Mouse (Mus musculus): ENCODE measurements at regions not wholly inside any gene's neighbourhood (a gene's known extent, or its start where the extent isn't known, plus 50 kb on each side); places are given as distances from the start of the nearest gene placed in this dataset.

DNA sequence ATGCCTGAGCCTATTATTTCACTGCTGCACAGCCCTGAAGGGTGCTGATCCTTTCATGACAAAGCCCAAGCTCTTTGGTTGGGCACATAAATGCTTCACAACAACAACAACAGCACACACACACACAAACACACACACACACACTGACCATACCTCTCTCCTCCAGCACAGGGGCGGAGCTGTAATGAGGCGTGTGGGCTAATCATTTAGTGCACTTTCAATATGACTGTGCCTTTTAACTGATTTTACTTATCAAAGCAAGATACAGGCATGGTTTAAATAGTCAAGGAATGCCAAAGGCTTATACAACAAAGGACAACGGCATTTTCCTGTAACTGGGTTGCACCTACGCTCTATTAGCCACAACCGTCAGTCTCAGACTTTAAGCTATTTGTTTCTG, 61.1 kb upstream of the Foxn2 start:
- Histone ChIP-seq H3K4me1 (replicated peaks; ENCODE audit: control insufficient read depth, insufficient read depth, low read length) (no peaks in the 10 kb centered on the region), H3K9ac (ENCODE audit: low read length) (no peak overlapping the region), H3K27me3 (ENCODE audit: control insufficient read depth, insufficient read depth, low read depth, low read length) (no peaks in the 10 kb centered on the region), H3K9me3 (ENCODE audit: control insufficient read depth, low read length) (no peaks in the 10 kb centered on the region), H3K36me3 (ENCODE audit: control insufficient read depth, insufficient read depth, low read length) (no peaks in the 10 kb centered on the region), H3K27ac (ENCODE audit: low read length) (no peak overlapping the region), H3K4me3 (ENCODE audit: low read length) (no peak overlapping the region), H3K4me2 (ENCODE audit: low read depth, low read length) (no peak overlapping the region)
- WGBS, result 91% methylated on average over 5 of the region's 5 CpGs
- ATAC-seq (ENCODE audit: low read depth), result no peak

DNA sequence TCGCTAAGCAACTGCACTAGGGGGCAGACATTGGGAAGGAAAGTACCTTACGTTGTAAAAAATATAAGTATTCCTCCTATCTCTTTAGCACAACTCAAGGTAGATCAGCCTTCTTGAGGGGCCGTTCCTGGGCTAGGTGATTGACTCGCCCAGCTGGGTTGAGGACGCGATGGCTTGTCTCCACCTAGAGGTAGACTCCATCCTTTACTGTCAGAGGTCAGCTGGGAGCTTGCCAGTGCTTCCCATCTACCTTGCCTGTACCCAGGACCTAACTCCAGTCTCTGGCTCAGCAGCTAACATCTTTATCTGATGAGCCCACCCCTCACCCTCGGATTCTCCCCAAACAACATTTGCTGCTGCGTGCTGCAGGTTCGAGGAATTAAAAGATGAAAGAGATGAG, 59.4 kb upstream of the Foxn2 start:
- 42% methylated on average over 9 of the region's 9 CpGs for WGBS
- no peaks in the 10 kb centered on the region for H3K27me3 ChIP-seq (ENCODE audit: control insufficient read depth, insufficient read depth, low read depth, low read length)

DNA sequence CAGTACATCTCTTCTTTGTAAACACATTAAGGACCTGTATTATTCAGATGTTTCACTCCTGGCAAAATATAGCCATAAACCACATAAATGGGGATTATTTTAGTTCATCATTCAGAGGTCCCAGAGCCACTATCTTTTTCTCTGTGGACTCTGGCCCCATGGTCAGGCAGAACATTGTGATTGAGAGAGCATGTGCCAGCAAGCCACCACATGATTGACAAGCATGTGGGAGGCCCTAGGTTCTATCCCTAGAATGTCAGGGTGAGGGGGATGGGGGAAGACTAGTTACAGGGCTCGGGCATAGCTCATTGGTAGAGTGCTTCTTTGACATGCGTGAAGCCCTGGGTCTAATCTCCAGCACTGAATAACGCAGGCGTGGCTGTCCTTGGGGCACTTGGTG, 57.1 kb upstream of the Foxn2 start:
- Histone ChIP-seq H3K27me3 (ENCODE audit: control insufficient read depth, insufficient read depth, low read depth, low read length) (no peaks in the 10 kb centered on the region), H3K4me3 (ENCODE audit: low read length) (no peak overlapping the region), H3K9ac (ENCODE audit: low read length) (no peak overlapping the region), H3K9me3 (ENCODE audit: control insufficient read depth, low read length) (no peaks in the 10 kb centered on the region), H3K4me1 (replicated peaks; ENCODE audit: control insufficient read depth, insufficient read depth, low read length) (no peaks in the 10 kb centered on the region), H3K27ac (ENCODE audit: low read length) (no peak overlapping the region), H3K36me3 (ENCODE audit: control insufficient read depth, insufficient read depth, low read length) (no peaks in the 10 kb centered on the region), H3K4me2 (ENCODE audit: low read depth, low read length) (no peak overlapping the region)
- ATAC-seq (ENCODE audit: low read depth), result no peak
- WGBS, result 76% methylated on average over 4 of the region's 4 CpGs

More for the DNA sequence above, 59.4 kb upstream of the Foxn2 start:
- no peak for ATAC-seq (ENCODE audit: low read depth)
- Histone ChIP-seq H3K4me1 (replicated peaks; ENCODE audit: control insufficient read depth, insufficient read depth, low read length) (no peaks in the 10 kb centered on the region), H3K36me3 (ENCODE audit: control insufficient read depth, insufficient read depth, low read length) (no peaks in the 10 kb centered on the region), H3K4me3 (ENCODE audit: low read length) (no peak overlapping the region), H3K27ac (ENCODE audit: low read length) (no peak overlapping the region), H3K9me3 (ENCODE audit: control insufficient read depth, low read length) (no peaks in the 10 kb centered on the region), H3K4me2 (ENCODE audit: low read depth, low read length) (no peak overlapping the region), H3K9ac (ENCODE audit: low read length) (no peak overlapping the region)

DNA sequence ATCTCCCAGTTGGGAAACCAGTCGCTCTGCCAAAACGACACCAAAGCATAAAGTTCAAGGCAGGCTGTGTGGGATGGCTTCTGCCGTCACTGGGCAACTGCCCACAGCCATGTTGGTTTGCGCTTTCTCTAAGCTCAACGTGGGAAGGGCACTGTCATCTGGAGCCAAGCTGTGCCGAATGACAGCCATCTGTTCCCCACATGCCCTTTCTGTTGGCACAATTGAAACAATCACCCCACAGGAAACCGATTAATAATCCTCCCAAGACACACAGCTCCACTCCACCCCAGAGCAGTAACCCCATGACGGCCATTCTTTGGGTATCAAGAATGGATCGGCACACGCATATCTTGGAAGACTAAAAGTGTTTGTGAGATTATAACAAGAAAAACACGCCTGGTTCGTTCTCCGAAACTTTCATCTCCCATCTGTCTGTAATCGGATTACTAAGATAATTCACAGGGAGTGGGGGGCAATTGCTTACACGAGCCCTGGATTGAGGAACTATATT, 52.0 kb upstream of the Foxn2 start:
- Histone ChIP-seq H3K4me2 (ENCODE audit: low read depth, low read length) (no peak overlapping the region), H3K4me3 (ENCODE audit: low read length) (no peak overlapping the region), H3K9ac (ENCODE audit: low read length) (no peak overlapping the region), H3K27ac (ENCODE audit: low read length) (no peak overlapping the region), H3K36me3 (ENCODE audit: control insufficient read depth, insufficient read depth, low read length) (no peaks in the 10 kb centered on the region), H3K4me1 (replicated peaks; ENCODE audit: control insufficient read depth, insufficient read depth, low read length) (no peaks in the 10 kb centered on the region), H3K9me3 (ENCODE audit: control insufficient read depth, low read length) (no peaks in the 10 kb centered on the region), H3K27me3 (ENCODE audit: control insufficient read depth, insufficient read depth, low read depth, low read length) (no peaks in the 10 kb centered on the region)
- WGBS, result 79% methylated on average over 15 of the region's 15 CpGs
- no peak for ATAC-seq (ENCODE audit: low read depth)

DNA sequence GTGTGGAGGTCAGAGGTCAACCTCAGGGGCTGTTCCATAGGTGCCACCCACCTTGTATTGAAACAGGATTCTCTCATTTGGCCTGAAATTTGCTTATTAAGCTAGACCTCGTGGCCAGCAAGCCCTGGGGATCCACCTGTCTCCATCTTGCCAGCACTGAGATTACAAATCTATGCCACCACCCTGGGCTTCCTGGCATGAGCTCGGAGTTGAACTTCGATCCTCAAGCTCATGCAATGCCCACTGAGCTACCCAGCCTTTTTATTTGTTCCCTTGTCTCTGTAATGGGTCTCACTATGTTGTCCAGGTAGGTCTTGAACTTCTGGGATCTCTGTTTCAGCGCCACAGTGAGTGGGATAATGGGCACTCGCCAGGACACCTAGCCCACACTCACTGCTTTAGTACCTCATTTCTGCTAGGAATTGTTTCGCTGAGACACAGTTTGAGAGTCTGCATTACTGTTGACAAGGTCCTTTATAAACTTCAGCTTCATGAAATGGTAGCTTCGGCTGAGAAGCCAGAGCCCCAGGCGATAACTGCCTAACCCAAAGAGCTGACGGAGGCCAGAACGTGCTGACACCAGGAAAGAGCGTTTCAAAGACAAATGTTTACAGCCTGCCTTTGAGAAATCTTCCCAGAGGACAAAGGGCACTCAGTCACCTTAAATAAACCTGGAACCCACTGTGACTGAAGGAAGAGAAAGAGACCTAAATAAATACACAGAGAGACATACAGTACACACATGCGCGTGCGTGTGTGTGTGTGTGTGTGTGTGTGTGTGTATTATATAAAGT, 50.6 kb upstream of the Foxn2 start:
- Histone ChIP-seq H3K9ac (ENCODE audit: low read length) (no peak overlapping the region), H3K4me3 (ENCODE audit: low read length) (no peak overlapping the region), H3K9me3 (ENCODE audit: control insufficient read depth, low read length) (no peaks in the 10 kb centered on the region), H3K27ac (ENCODE audit: low read length) (no peak overlapping the region), H3K27me3 (ENCODE audit: control insufficient read depth, insufficient read depth, low read depth, low read length) (no peaks in the 10 kb centered on the region), H3K4me2 (ENCODE audit: low read depth, low read length) (no peak overlapping the region), H3K4me1 (replicated peaks; ENCODE audit: control insufficient read depth, insufficient read depth, low read length) (no peaks in the 10 kb centered on the region), H3K36me3 (ENCODE audit: control insufficient read depth, insufficient read depth, low read length) (no peaks in the 10 kb centered on the region)
- ATAC-seq (ENCODE audit: low read depth), result no peak
- WGBS, result 52% methylated on average over 14 of the region's 14 CpGs

Measured in lung, embryonic 16.5 days (tissue).